Mouse (Mus musculus) gastrocnemius, postnatal 14 days (tissue): ENCODE data around the gene Cit. TPM values are rescaled to one million over a fixed set of nuclear protein-coding genes. Genes with fewer than 3 reads are reported as not detected.
A peak's percentile ranks its signal among the peaks of the same experiment; 100 is the strongest.

ENCODE experiments used
- DNase-seq: peaks from one replicate; pipeline ENCODE4 v3.0.0; 2021; ENCODE audit warnings: mixed read lengths
- intact Hi-C: fragments of 180-260 bp; cut with DNase I; formaldehyde crosslinking; loops from one replicate; pipeline ENCODE4 v1.15.1; 2025; ENCODE audit warnings: low total_unique reads
- total RNA-seq, 2 experiments: library from RNA; stranded (reverse); gene quantifications; 2 replicates each; pipeline ENCODE4 v1.2.3; 2021

Cit gene
- total RNA-seq, 2 experiments from 2014 or later: 2.9 to 4.6 TPM

DNA sequence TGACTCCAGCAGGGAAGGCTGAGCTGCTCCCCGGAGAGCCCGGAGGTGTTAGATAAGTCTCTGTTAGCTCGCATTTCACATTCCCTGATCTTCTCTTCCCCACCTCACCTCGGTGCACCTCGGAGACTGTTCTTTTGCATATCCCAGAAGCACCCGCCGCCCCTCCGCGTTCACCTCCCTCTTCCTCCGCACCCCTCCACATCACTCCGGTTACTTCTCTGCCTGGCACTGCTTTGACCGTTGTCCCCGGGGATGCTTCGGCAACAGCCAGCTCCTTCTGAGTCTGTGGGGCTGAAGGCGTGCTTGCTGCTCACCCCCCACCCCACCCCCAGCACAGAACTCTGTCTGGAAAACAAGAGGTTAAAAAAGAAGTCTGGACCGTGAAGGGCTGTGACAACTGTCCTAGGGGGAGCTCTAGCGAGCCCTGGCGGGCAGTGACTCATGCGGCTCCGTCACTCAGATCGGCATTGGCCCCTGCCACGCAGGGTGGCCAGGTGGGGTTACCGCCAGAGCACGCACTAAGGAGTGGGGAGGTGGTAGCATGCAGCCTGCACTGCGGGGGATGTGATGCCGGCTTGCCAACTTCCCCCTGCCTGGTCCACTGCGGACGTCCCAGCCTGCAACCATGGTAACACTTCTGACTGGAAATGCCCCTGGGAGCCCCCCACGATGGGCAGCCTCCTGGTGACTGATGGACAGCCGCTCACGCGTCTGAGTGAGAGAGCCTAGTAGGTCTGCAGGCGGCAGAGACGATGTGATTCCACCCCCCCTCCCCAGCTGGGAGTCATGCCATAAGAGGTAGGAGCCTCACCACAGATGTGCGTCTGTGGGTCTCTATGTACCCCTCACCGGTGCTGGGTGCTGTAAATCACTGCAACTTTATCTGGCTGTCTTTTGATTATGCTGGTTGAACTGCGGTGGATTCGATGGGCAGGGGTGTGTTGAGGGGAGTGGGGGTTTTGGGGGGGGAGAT lies 62.2 kb downstream of the Cit start:
- intact Hi-C loops: no loop called here
- peak; percentile 46 for DNase-seq

DNA sequence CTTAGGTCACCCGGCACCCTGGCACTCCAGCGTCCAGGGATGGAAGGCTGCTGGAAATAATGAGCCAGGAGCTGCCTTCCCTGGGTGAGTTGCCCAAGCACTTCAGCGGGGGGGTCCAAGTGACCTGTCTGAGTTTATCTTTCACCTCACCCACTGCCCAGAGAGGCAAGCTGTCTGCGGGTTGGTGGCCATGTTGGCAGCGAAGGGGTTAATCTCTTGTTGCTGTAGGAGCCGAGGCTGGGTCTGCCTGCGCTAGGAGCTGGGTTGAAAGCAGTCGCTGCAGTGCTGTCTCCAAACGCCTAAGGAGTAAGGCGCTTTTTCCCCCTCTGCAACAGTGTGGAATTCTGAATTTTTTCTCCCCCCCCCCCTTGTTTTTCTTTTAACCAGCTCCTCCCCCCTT lies 63.2 kb downstream of the Cit start:
- DNase-seq: no peak
- intact Hi-C loops: no loop called here

DNA sequence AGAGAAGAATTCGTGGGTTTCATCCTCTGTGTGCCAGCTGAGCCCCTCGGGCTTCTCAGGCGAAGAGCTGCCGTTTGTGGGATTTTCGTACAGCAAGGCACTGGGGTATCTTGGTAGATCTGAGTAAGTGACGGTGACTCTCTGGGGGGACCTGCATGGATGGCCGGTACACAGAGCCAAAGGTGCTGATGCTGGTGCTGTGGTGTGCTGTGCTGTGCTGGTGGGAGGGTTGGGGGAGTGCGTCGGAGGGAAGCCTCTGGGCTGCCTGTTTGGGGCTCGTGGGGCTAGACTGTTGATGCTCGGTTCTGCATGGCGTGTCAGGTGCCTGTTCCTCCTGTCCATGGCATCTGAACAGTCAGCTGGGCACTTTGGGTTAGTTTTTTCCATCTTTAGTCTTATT lies 63.6 kb downstream of the Cit start:
- DNase-seq: no peak
- intact Hi-C loops: no loop called here

DNA sequence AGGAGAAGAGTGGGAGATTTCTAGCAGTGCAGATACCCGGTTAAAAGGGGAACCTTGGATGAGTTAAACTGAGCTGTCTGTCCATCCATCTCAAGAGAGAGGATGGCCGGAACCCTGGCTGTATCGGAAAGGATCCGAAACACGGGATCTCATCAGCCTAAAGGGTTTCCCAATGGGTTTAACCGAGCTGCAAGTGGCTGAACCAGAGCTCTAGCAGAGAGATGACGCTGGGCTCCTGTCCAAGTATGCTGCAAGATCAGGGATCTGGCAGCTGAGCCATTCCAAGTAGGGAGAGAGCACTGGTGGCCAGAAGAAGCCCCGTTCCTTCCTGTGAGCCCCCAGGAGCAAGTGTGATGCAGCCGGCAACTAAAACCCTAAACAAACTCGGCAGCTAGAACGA lies 64.0 kb downstream of the Cit start:
- intact Hi-C loops: no loop called here

DNA sequence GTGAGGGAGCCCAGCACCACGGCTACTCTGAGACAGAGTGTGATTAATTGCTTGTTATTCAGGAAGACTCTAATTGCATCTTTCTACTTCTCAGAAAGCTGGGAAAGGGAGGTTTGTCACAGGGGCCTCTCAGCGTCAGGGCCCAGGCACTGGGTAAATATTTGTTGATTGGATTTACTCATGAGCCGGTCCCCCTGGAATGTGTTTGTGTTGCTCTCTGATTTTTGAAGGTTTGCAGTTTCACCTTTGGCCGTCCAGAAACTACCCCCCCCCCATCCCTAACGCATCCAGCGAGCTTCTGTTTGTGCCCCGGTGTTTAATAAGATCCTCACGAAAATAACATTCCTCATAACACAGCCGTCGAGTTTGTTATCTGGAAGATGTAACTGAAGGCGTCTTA lies 65.4 kb downstream of the Cit start:
- intact Hi-C loops: no loop called here
- no peak for DNase-seq

More for the DNA sequence above, 64.0 kb downstream of the Cit start:
- DNase-seq: peak; percentile 68

DNA sequence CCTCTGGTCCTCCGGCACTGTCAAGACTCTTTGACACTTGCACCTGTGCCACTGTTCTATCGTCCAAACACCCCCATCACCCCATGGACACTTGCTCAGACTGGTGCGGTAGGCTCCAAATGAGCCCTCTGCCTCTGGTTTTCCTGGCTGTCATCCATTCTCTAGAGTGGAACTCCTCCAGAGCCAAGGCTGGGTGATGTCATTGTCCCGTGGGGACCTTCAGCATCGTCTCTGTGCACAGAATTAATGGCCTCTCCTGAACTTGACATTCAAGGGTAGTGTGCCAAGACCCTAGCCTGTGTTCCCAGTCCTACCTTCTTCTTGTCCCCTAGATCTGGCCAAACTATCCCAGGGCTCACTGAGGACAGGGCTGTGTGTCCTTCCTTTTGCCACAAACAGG lies 70.4 kb downstream of the Cit start:
- no peak for DNase-seq
- intact Hi-C loops: no loop called here

DNA sequence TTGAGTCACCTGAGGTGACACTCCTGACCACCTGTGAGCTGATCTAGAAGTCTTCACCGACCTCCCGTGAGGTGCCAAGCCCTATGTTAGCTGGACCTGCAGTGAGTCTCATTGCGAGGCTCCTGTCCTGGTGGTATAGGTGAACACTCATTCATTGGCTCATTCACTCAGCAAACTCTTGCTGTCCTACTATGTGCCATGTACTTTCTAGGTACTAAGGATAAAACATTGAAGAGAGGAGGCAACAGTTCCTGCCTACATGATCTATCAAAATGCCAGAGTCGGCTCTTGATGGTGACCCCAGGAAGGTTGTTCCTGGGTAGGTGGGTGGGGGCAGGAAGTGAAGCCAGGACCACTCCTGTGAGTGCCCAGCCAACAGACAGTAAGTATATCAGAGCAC lies 72.9 kb downstream of the Cit start:
- no peak for DNase-seq

DNA sequence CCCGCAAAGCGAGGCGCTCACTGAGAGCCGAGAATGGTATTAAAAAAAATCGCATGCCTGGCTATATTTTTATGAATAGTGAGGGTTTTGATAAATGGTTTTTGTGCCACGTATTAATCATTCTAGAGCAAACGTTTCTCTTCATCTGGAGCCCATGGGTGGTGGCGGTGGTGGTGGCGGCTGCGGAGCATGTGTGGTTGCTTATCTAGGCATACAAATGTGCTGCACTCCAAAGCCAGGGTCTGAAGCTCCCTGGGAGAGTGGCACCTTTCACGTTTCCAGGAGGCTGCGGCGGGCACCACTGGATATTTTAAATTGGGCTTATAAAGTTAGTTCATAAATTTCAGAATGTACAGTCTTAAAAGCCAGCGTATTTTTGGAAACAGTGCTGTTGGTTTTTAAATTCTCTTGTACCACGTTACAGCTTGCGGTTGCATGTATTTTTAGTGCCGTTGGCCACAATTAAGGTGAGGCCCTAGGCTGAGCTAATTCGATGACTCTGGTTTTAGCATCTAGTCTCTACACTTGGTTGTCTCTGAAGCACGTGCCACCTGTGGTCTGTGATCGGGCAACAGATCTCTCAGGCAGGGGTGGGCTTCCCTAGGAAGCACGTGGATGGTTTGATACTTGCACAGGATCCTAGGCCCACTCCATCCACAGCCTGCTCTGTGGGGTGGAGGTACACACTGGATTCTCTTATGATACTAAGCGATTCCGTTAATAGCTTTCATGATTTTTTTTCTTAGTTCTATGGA lies 73.7 kb downstream of the Cit start:
- intact Hi-C loops: no loop called here
- DNase-seq: no peak

More for the DNA sequence above, 72.9 kb downstream of the Cit start:
- intact Hi-C loops: no loop called here

DNA sequence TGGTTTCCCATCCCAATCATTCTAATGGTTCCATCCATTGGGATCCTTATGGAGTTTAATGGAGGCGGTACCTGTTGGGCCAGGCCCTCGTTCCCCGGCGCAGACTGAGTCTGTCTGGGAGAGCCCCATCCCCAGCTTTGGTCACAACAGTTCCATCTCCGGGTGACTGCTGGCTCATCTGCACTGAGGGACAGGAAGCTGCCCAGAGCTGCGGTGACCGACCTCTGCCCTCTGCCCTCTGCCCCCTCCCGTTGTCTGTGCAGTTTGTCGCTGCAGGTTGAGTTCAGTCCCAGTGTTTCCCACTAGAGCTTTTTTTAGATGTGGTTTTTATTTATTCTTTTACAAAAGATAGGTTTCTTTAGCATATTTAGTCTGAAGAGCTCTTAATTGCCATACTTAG lies 76.9 kb downstream of the Cit start:
- no peak for DNase-seq
- intact Hi-C loops: no loop called here

DNA sequence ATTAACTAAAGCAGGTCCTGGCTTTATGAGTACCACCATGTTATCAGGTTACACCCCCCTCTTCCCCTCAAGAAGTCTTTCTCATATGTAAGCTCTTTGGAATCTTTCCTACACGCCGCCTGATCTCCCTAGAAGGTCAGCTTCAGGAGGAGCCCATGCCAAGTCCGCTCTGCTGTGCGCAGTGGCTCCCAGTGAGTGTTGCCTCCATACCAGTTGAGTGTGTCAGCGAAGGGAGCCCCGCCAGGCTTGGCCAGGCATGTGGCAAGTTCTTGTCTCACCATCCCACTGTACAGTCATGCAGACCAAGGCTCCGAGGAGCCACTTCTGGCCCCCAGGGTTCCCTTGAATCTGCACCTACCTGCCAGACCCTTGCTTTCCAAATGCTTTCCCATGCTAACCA lies 79.9 kb downstream of the Cit start:
- no peak for DNase-seq
- intact Hi-C loops: no loop called here

DNA sequence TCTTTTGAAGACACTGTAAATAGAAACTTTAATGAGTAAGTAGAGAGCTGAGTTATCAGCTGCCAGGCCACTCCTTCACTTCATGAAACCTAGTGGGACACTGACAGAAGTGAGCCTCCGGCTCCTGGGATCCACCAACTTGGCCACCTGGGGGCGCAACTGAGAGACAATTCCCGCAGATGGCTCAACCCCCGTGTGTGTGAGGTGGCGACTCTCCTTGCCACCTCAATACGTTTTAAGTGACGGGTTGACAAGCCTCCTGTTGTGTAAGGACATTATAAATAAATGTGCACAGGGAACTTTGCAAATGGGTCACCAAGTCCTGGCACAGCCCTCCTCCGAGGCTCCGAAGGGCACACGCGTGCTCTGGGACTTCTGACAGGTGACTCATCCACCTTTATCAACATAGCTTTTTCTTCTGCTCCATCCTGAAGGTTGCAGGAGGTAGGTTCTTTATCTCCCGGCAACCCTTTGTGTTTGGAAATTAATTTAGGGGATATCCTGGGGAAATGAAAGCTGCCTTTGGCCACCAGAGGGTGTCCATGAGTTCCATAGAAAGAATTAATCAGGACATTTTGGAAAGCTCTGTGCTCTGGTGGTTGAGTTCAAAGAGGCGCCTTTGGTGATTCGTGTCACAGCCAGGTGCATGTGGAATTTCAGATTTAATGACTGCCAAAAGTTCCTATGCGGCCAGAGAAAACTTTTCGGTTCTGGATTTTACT lies 83.9 kb downstream of the Cit start:
- no peak for DNase-seq
- intact Hi-C loops: no loop called here

DNA sequence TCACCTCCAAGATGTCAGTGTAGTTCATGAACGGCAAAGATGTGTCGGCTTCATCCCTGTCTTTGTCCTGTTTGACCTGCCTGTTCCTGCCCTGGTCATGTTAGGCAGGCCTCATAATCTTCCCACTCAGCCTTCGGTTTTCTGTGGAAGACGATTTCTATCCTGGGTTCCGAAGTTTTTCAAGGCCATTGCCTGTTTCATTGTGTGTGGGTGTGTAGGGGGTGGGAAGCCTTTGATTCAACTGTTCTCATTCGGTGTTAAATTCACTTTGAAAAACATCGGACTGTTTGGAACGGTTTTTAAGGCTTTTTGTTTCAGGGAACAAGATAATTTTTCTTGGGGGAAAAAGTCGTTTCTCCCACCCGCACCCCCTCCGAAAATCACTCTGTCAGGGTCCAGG lies 87.2 kb downstream of the Cit start:
- no peak for DNase-seq
- intact Hi-C loops: no loop called here

DNA sequence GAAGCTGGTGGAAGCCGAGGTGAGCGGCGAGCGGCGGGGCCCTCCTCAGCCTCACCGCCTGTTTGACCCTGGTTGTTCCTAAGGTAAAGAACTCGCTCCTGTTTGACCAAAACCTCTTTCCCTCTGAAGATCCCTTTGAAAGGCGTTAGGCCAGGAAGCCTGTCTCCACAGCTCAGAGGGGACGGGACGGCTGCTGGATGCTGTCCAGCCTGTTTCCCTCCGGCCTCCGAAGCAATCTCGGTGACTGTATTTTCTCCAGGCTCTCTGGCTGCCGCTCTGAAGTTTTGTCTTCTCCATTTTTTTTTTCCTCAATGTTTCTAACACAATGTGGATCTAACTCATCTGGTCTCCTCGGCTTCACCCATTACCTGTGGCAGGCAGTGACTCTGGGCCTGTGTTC lies 91.8 kb downstream of the Cit start:
- DNase-seq: peak; percentile 17
- intact Hi-C loops: no loop called here

DNA sequence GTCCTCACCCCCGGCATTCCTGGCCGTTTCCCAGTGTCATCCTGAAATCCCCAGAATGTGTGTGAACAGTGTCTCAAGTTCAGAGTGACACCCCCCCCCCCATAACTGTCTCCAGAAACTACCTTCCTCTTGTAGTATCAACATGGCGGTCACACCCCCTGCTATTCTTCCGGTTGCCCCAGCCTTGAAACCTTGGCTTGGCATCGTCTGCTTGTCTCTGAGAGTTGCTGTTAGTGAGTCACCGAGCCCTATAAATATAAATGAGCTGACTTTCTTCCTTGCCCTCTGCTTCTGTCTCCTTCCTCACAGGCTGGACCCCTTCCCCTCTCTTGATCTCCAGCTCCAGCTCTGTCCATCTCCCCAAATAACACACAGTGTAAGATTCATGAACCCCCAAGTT lies 92.5 kb downstream of the Cit start:
- no peak for DNase-seq
- intact Hi-C loops: no loop called here

DNA sequence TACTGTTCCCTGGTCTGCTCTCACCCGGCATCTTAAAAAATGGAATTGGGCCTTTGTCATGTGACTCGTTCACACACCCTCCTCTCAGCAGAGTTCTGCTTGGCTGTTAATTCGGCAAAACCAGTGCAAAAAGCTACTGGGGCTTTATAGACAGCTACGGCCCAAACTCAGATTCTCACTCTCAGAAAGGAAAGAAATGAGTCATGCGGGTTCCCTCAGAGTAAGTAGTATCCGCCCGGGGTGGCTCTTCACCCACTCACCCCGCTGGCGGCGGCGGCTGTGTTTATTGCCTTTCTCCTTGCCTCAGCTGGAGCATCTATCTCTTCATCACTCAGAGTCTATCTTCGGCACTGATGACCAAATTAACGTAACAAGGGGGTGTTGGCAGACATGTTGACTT lies 93.9 kb downstream of the Cit start:
- intact Hi-C loops: no loop called here
- no peak for DNase-seq

DNA sequence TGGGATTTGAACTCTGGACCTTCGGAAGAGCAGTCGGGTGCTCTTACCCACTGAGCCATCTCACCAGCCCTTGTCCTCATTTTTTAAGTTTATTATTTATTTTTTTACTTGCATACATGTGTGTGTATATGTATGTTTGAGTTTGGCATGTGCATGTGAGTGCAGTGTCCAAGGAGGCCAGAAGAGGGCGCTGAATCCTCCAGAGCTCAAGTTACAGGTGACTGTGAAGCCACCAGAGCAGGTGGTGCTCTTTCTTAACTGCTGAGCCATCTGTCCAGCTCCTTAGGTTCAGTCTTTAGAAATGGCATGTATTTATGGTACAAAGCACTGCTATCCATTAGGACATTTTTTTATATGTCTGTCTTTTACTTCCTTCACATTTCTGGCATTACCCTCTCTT lies 97.3 kb downstream of the Cit start:
- intact Hi-C loops: no loop called here
- DNase-seq: no peak

DNA sequence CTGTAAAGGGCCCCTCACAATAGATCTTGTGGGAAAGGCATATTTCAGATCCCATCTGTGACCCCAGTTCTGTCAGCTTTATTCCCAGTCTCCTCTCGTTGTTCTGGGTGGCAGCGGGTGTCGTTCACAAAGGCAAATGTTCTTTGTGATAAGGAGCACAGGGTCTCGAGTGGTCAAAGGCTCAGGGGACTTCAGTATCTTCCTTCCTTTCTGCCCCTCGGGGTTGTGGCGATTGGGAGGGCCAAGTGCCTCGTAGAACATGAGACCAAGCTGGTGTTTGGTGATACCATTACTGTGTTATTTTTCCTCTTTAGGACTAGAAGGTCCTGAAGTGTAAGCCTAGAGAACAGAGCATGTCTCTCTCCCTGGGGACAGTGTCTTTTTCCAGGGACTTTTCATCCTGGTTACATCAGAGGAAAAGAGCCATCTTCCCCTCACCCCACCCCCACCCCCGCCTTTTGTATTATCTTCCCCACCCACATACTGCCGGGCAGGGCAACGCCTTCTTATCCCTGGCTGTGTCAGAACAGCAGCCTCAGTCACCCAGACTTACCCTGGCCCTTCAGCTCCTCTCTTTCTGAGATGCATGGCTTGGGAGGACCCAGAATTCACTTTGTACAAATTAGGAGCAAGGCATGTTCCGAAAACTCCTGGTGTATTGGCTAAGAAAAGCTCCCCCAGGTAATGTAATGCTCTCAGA lies 99.9 kb downstream of the Cit start:
- intact Hi-C loops: no loop called here
- DNase-seq: no peak

DNA sequence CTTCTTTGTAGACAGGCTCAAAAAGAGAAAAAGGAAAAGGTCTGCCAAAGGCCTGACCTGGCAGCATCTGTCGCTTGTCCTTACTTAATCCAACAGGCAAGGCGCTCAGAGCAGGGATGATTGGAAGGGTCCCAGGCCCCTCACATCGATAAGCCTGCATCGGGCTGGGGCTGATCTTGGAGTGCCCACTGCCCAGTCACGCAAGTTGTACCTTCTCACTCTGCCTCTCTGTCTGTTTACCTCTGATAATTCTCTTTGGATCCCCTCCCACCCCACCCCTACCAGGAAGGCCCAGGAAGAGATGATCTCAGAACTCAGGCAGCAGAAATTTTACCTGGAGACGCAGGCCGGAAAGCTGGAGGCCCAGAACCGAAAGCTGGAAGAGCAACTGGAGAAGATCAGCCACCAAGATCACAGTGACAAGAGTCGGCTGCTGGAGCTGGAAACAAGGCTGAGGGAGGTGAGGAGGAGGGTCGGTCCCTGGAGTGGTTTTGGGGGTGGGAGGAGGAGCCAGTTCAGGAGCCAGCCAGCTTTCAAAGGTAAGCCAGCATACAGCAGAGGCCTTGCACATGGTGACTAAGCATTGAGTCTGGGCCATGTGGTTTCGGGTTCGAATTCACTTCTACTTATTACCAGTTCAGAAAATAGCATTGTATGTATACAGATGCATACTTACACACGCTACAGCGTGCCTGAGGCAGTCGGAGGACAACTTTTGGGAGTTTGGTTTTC lies 102.7 kb downstream of the Cit start:
- intact Hi-C loops: no loop called here
- no peak for DNase-seq

DNA sequence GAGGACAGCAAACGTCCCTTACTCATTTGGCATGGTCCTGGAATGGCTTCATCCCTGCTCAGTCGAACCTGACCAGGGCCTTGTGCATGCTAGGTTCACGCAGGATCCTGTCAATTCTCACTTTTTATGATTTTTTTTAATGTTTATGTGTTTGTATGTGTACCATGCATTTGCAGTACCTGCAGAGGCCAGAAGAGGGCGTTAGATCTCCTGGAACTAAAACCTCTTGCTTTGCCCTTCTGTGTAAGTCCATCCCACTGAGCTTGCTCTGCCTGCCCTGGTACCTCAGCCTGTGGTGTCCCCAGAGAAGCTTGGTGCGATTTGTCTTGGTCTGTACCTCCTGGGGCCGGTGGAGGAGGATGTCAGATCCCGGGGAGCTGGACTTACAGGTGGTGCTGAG lies 105.9 kb downstream of the Cit start:
- no peak for DNase-seq
- intact Hi-C loops: no loop called here
